Mouse (Mus musculus) heart, postnatal 10 days (tissue): ENCODE data around the gene Apoa1. TPM values are rescaled to one million over a fixed set of nuclear protein-coding genes. Genes with fewer than 3 reads are reported as not detected.
A peak's percentile ranks its signal among the peaks of the same experiment; 100 is the strongest.

Source experiments
- DNase-seq, 2 experiments: peaks; one replicate each; pipeline ENCODE4 v3.0.0; 2021
- intact Hi-C: fragments of 180-260 bp; cut with DNase I; formaldehyde crosslinking; loops from one replicate; pipeline ENCODE4 v1.15.1; 2025
- total RNA-seq, 2 experiments: library from RNA; stranded (reverse); gene quantifications; 2 replicates each; pipeline ENCODE4 v1.2.3; 2021

Apoa1 gene
- total RNA-seq, 2 experiments from 2014 or later = 0.26 to 0.50 TPM

- intact Hi-C loops = no loop called here
- DNase-seq = no peak
These were observed 27.8 kb downstream of the Apoa1 start for GRCm38 (mm10) chr9:46256177-46256576.

- intact Hi-C loops = no loop called here
- no peak for DNase-seq
These were observed 28.4 kb downstream of the Apoa1 start for GRCm38 (mm10) chr9:46256658-46257385.

DNA sequence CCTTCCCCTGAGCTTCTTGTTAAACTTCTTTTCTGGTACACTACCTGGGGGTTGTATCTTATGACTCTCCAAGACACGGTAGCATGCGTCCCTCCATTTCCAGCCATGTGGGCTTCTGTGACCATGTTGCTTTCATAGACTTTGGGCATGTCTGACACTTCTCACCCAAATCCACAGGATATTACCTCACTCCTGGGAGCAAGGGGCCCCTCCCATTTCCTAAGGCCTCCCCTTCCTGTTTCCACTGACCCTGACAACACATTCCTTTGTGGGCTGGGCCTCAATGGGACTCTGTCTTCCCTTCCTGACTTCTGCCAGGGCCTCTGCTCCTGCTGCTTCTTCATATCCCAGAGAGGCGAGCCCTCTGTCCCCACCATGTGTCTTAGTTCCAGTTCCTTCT lies 29.2 kb downstream of the Apoa1 start:
- DNase-seq = peak; percentile 20 to 37
- intact Hi-C loops = no loop called here

GRCm38 (mm10) chr9:46259111-46259510 lies 30.7 kb downstream of the Apoa1 start:
- intact Hi-C loops = no loop called here

GRCm38 (mm10) chr9:46261131-46261530 lies 32.8 kb downstream of the Apoa1 start:
- no peak for DNase-seq

More at GRCm38 (mm10) chr9:46259111-46259510, 30.7 kb downstream of the Apoa1 start:
- no peak for DNase-seq

GRCm38 (mm10) chr9:46268343-46268873 lies 40.0 kb downstream of the Apoa1 start, which contains the start of gene Apoa5:
Gene Apoa5, plus strand, starts transcription at chr9:46268633.
- no peak for DNase-seq
- intact Hi-C loops = no loop called here

More at GRCm38 (mm10) chr9:46261131-46261530, 32.8 kb downstream of the Apoa1 start:
- intact Hi-C loops = no loop called here

- intact Hi-C loops = no loop called here
- no peak for DNase-seq
These were observed 40.7 kb downstream of the Apoa1 start for GRCm38 (mm10) chr9:46269125-46269524.

GRCm38 (mm10) chr9:46270782-46271181 lies 42.4 kb downstream of the Apoa1 start:
- no peak for DNase-seq
- intact Hi-C loops = no loop called here

DNA sequence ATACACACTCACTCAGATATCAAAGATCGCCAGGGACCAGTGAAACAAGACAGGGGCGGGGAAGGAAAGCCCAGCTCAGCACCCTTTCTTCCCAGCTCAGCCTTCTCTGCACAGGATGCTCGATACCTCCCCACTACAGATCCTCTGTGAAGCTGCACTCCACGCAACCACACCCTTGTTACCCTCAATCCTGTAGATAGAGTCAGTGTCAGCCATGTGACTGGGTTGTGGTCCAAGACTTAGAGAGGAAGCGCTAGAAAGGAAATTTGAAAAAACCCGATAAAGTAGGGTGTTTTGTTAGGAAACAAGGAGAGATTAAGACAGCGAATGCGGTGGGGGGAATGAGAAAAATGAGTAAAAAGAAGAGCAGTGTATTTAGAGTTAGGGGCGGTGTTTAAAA lies 43.7 kb downstream of the Apoa1 start:
- no peak for DNase-seq
- intact Hi-C loops = no loop called here

DNA sequence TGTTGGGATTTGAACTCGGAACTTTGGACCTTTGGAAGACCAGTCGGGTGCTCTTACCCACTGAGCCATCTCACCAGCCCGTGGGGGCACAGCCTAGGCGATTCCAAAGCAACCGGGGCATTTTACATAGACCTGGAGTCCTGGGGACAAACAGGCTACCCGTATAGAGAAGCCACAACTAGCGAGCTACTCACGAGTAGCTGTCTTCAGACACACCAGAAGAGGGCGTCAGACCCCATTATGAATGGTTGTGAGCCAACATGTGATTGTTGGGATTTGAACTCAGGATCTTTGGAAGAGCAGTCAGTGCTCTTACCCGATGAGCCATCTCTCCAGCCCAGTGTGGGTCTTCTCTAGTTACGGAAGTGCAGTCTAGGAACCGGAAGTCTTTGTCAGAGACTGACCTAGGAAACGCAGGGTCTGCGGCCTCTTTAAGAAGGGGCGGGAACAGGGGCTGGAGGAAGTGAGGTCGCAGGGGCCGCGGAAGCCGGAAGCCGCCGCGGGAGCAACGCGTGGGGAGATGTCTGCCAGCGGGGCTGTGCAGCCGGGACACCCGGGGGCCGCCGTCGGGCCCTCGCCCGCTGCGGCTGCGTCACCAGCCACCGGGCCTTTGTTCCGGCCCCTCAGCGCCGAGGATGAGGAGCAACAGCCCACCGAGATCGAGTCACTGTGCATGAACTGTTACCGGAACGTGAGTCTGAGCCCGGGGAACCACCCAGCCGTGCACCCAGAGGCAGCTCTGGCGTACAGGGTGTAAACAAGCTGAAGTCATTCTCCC lies 44.5 kb downstream of the Apoa1 start, which contains the start of gene Zpr1:
Gene Zpr1, plus strand, starts transcription at position 388 of the 778 bp plus-strand sequence.
- DNase-seq = peak; percentile 92 to 94
- intact Hi-C loops = no loop called here

DNA sequence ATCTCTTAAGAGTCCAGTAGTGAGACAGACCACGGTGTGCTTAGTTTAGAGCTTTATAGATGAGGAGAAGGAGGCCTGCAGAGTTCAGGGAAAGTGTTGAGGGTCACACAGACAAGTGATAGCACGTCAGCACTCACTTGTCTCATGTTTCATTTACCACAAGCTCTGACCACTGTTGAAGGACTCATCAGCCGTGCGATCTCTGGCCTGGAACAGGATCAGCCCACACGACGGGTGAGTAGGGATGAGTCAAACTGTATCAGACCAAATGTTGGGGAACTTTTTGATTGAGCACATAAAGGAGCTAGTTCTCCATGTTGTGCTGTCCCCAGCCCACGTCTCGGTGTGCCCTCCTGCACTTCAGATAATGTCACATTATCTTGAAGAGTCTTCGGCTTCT lies 46.1 kb downstream of the Apoa1 start:
- no peak for DNase-seq
- intact Hi-C loops = no loop called here

Other genes with a start within 250 kb of the Apoa1 start
- gene Pafah1b2, start 215.9 kb upstream of the Apoa1 start, total RNA-seq = 10 to 100 TPM; 85.1 to 87.3 TPM
- 10 to 100 TPM; 61.8 to 72.7 TPM for gene Sik3, start 215.8 kb upstream of the Apoa1 start, total RNA-seq
- not detected for gene Apoc3, start 7.1 kb downstream of the Apoa1 start, total RNA-seq
- not detected for gene Apoa4, start 12.1 kb downstream of the Apoa1 start, total RNA-seq
- not detected for gene Apoa5, start 40.1 kb downstream of the Apoa1 start, total RNA-seq
- 10 to 100 TPM; 22.1 to 22.8 TPM for gene Zpr1, start 44.5 kb downstream of the Apoa1 start, total RNA-seq
- gene Bud13, start 54.4 kb downstream of the Apoa1 start, total RNA-seq = 10 to 100 TPM in 1 of 2 experiments, 1 to 10 TPM in 1; 8.0 to 11.6 TPM
- not detected for gene 4931429L15Rik, start 91.4 kb downstream of the Apoa1 start, total RNA-seq